Mouse (Mus musculus) urinary bladder, adult 2 months (tissue): ENCODE results near the gene Cxcr5. TPM values are rescaled to one million over a fixed set of nuclear protein-coding genes. Genes with fewer than 3 reads are reported as not detected.
"Not testable (repeated sequence)": the region's sequence is repeated elsewhere in the genome, so short reads cannot be mapped to it uniquely, and the experiment has no call there.

ENCODE experiments used
- DNase-seq: peaks from one replicate; pipeline ENCODE4 v3.0.0; 2022; ENCODE audit warnings: low spot score
- polyA plus RNA-seq: library from polyadenylated mRNA; depleted of rRNA; stranded (reverse); fragments of >200 nt; gene quantifications from 2 replicates; pipeline ENCODE4 v1.2.3, GENCODE M21; 2012

Cxcr5 gene
- polyA plus RNA-seq, 1 experiment: 0.11 TPM

- DNase-seq: no peak
Measured at GRCm38 (mm10) chr9:44587262-44588160, 25.8 kb upstream of the Cxcr5 start.

GRCm38 (mm10) chr9:44586640-44587261 lies 25.1 kb upstream of the Cxcr5 start:
- DNase-seq: no peak

GRCm38 (mm10) chr9:44582390-44582789 lies 20.7 kb upstream of the Cxcr5 start:
- no peak for DNase-seq

- DNase-seq: no peak
Measured at GRCm38 (mm10) chr9:44581423-44581822, 19.7 kb upstream of the Cxcr5 start.

- DNase-seq: no peak
Measured at GRCm38 (mm10) chr9:44580085-44580484, 18.4 kb upstream of the Cxcr5 start.

- no peak for DNase-seq
Measured at GRCm38 (mm10) chr9:44579392-44579791, 17.7 kb upstream of the Cxcr5 start.

- DNase-seq: not testable (repeated sequence)
Measured at GRCm38 (mm10) chr9:44576046-44576445, 14.4 kb upstream of the Cxcr5 start.

- no peak for DNase-seq
Measured at GRCm38 (mm10) chr9:44575095-44575494, 13.4 kb upstream of the Cxcr5 start.

- no peak for DNase-seq
Measured at GRCm38 (mm10) chr9:44573306-44573705, 11.6 kb upstream of the Cxcr5 start.

- DNase-seq: no peak
Measured at GRCm38 (mm10) chr9:44570939-44571382, 9.3 kb upstream of the Cxcr5 start.

GRCm38 (mm10) chr9:44568083-44568455 lies 6.4 kb upstream of the Cxcr5 start:
- no peak for DNase-seq

GRCm38 (mm10) chr9:44567338-44568082 lies 5.8 kb upstream of the Cxcr5 start:
- no peak for DNase-seq

- DNase-seq: no peak
Measured at GRCm38 (mm10) chr9:44565367-44565766, 3.7 kb upstream of the Cxcr5 start.

- no peak for DNase-seq
Measured at GRCm38 (mm10) chr9:44562936-44563335, 1.3 kb upstream of the Cxcr5 start.

GRCm38 (mm10) chr9:44552161-44552560 lies 9.5 kb downstream of the Cxcr5 start:
- peak; percentile 34 for DNase-seq

- no peak for DNase-seq
Measured at GRCm38 (mm10) chr9:44551138-44551537, 10.5 kb downstream of the Cxcr5 start.

- DNase-seq: no peak
Measured at GRCm38 (mm10) chr9:44548412-44549152, 13.1 kb downstream of the Cxcr5 start.

GRCm38 (mm10) chr9:44544986-44545385 lies 16.7 kb downstream of the Cxcr5 start:
- DNase-seq: no peak

- no peak for DNase-seq
Measured at GRCm38 (mm10) chr9:44542364-44542763, 19.3 kb downstream of the Cxcr5 start.

GRCm38 (mm10) chr9:44540676-44541075 lies 21.0 kb downstream of the Cxcr5 start:
- no peak for DNase-seq

GRCm38 (mm10) chr9:44539816-44540421 lies 21.8 kb downstream of the Cxcr5 start:
- no peak for DNase-seq
